ENCODE assay signal across 8 mouse cellular contexts in the genomic region with DNA sequence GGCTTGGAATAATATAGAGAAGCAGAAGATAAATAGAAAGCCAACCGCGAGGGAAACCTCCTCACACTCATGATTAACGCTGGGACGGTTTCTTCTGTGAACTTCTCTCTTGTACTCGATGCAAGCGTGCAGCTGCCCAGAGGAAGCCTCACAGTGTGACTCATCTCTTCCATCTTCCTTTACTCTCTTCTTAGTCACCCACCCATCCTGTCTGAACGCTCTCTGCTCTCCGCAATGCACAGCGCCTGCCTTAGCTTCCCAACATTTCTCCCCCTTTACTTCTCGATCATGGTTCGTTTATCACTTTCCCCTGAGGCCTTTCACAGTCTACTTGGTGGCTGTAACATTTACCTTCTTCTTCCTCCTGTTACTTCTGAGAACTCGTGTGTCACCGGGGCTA. TPM values are rescaled to one million over a fixed set of nuclear protein-coding genes. Genes with fewer than 3 reads are reported as not detected.
A peak's percentile ranks its signal among the peaks of the same experiment; 100 is the strongest.
DNase-seq lines count a peak whose midpoint lies in the region; ATAC-seq lines count a peak whose summit lies in the region.

No protein-coding gene starts in this region.

- H3K36me3 ChIP-seq in heart, embryonic 11.5 days (ENCODE audit: control insufficient read depth, insufficient read depth, low read length), result no peaks in the 10 kb centered on the region
- H3K36me3 ChIP-seq in hindbrain, embryonic 16.5 days (ENCODE audit: control insufficient read depth, insufficient read depth, low read length), result no peaks in the 10 kb centered on the region
- no peaks in the 10 kb centered on the region for H3K36me3 ChIP-seq in kidney, embryonic 14.5 days (ENCODE audit: control insufficient read depth, insufficient read depth, low read length)

- peaks cover 6% of the 10 kb centered on the region; the same call in 1 of the 2 replicates for H3K4me1 ChIP-seq in heart, embryonic 11.5 days (ENCODE audit: control insufficient read depth, insufficient read depth, low read length)
- H3K4me1 ChIP-seq in hindbrain, embryonic 16.5 days (ENCODE audit: control insufficient read depth, insufficient read depth, low read depth, low read length), result no peaks in the 10 kb centered on the region
- H3K4me1 ChIP-seq in kidney, embryonic 14.5 days (ENCODE audit: control insufficient read depth, insufficient read depth, low read length), result 0 out of 2 replicates have a peak, but pooled peaks cover 2% of the 10 kb centered on the region

- 0 out of 2 replicates have a peak overlapping the region, but pooled peaks have one; percentile 7 for H3K27ac ChIP-seq in heart, embryonic 11.5 days (ENCODE audit: low read depth, low read length)
- H3K27ac ChIP-seq in hindbrain, embryonic 16.5 days (ENCODE audit: low read depth, low read length), result no peak overlapping the region
- H3K27ac ChIP-seq in kidney, embryonic 14.5 days (ENCODE audit: low read depth, low read length), result no peak overlapping the region

- WGBS in heart, embryonic 11.5 days (ENCODE audit: insufficient replicate concordance), result 65% methylated on average over 13 of the region's 13 CpGs
- 78% methylated on average over 13 of the region's 13 CpGs for WGBS in hindbrain, embryonic 16.5 days
- 78% methylated on average over 13 of the region's 13 CpGs for WGBS in kidney, embryonic 14.5 days

- H3K9me3 ChIP-seq in heart, embryonic 11.5 days (replicated peaks; ENCODE audit: control insufficient read depth, low read length), result no peaks in the 10 kb centered on the region
- no peaks in the 10 kb centered on the region for H3K9me3 ChIP-seq in hindbrain, embryonic 16.5 days (ENCODE audit: control insufficient read depth, low read length)
- H3K9me3 ChIP-seq in kidney, embryonic 14.5 days (ENCODE audit: control insufficient read depth, low read length), result no peaks in the 10 kb centered on the region

- no peak overlapping the region for H3K4me3 ChIP-seq in heart, embryonic 11.5 days (ENCODE audit: low read depth, low read length)
- H3K4me3 ChIP-seq in hindbrain, embryonic 16.5 days (ENCODE audit: low read length), result no peak overlapping the region
- no peak overlapping the region for H3K4me3 ChIP-seq in kidney, embryonic 14.5 days (ENCODE audit: low read length)

- peak; percentile 9 for DNase-seq in kidney, postnatal 10 days
- no peak for DNase-seq in kidney, postnatal 14 days
- peak; percentile 31 for DNase-seq in MEL-GATA-1-ER (ENCODE audit: extremely low read depth, low read depth)
- no peak for DNase-seq in layer of hippocampus, adult 8-10 months (ENCODE audit: low spot score in 2 of 2)

- no peak for ATAC-seq in heart, embryonic 11.5 days (replicated peaks; ENCODE audit: insufficient number of reproducible peaks, low FRiP score, low TSS enrichment)
- ATAC-seq in megakaryocyte-erythroid progenitor cell, adult 5-6 weeks (replicated peaks; ENCODE audit: low FRiP score, low TSS enrichment, poor library complexity, severe bottlenecking), result 0 out of 2 replicates have a peak, but pooled peaks have one; percentile 24
- ATAC-seq in hindbrain, embryonic 16.5 days, result no peak
- ATAC-seq in kidney, embryonic 14.5 days (ENCODE audit: low FRiP score, low TSS enrichment), result no peak

- H3K27me3 ChIP-seq in heart, embryonic 11.5 days (ENCODE audit: control insufficient read depth, insufficient read depth, low read length), result no peaks in the 10 kb centered on the region
- no peaks in the 10 kb centered on the region for H3K27me3 ChIP-seq in hindbrain, embryonic 16.5 days (replicated peaks; ENCODE audit: control insufficient read depth, insufficient read depth, low read length)
- H3K27me3 ChIP-seq in kidney, embryonic 14.5 days (ENCODE audit: control insufficient read depth, insufficient read depth, low read length), result no peaks in the 10 kb centered on the region

- no peak overlapping the region for H3K9ac ChIP-seq in heart, embryonic 11.5 days (ENCODE audit: low read depth, low read length)
- no peak overlapping the region for H3K9ac ChIP-seq in hindbrain, embryonic 16.5 days (ENCODE audit: low read depth, low read length)
- H3K9ac ChIP-seq in kidney, embryonic 14.5 days (ENCODE audit: low read depth, low read length), result no peak overlapping the region

- H3K4me2 ChIP-seq in heart, embryonic 11.5 days, result no peak overlapping the region
- no peak overlapping the region for H3K4me2 ChIP-seq in hindbrain, embryonic 16.5 days (ENCODE audit: low read length)
- no peak overlapping the region for H3K4me2 ChIP-seq in kidney, embryonic 14.5 days (replicated peaks; ENCODE audit: low read depth, low read length)

RNA-seq across cellular contexts. Expression of a gene that starts 20.1 kb away (rescaled TPM):
- polyA plus RNA-seq in heart, embryonic 11.5 days (2014; fragmentation: Nextera tagmentation; extraction: Ambion mirVana), result not detected in 2 replicates
- total RNA-seq in megakaryocyte-erythroid progenitor cell, adult 5-6 weeks (2014; fragmentation: Nextera tagmentation), result not detected in 2 replicates
- not detected in 2 replicates for total RNA-seq in megakaryocyte-erythroid progenitor cell, adult 5-6 weeks (2017)
- polyA plus RNA-seq in hindbrain, embryonic 16.5 days (2015; fragmentation: Nextera tagmentation; extraction: Ambion mirVana), result not detected in 2 replicates
- not detected in 2 replicates for polyA plus RNA-seq in kidney, embryonic 14.5 days (2014; fragmentation: Nextera tagmentation; extraction: Ambion mirVana)
- total RNA-seq in layer of hippocampus, adult 8-10 months (2022), result not detected

RNA-seq across cellular contexts. Expression of a gene that starts 31.7 kb away (rescaled TPM):
- polyA plus RNA-seq in heart, embryonic 11.5 days (2014; fragmentation: Nextera tagmentation; extraction: Ambion mirVana), result 5.8 and 7.6 TPM in 2 replicates
- total RNA-seq in megakaryocyte-erythroid progenitor cell, adult 5-6 weeks (2014; fragmentation: Nextera tagmentation), result 9.6 and 13.2 TPM in 2 replicates
- total RNA-seq in megakaryocyte-erythroid progenitor cell, adult 5-6 weeks (2017), result 14.9 and 22.9 TPM in 2 replicates
- polyA plus RNA-seq in hindbrain, embryonic 16.5 days (2015; fragmentation: Nextera tagmentation; extraction: Ambion mirVana), result 7.4 and 7.9 TPM in 2 replicates
- 5.4 and 10.8 TPM in 2 replicates for polyA plus RNA-seq in kidney, embryonic 14.5 days (2014; fragmentation: Nextera tagmentation; extraction: Ambion mirVana)
- total RNA-seq in layer of hippocampus, adult 8-10 months (2022), result 10 to 100 TPM; 12.3 to 15.6 (median 12.7) TPM

RNA-seq across cellular contexts. Expression of a gene that starts 31.8 kb away (rescaled TPM):
- 8.2 and 10.1 TPM in 2 replicates for polyA plus RNA-seq in heart, embryonic 11.5 days (2014; fragmentation: Nextera tagmentation; extraction: Ambion mirVana)
- total RNA-seq in megakaryocyte-erythroid progenitor cell, adult 5-6 weeks (2014; fragmentation: Nextera tagmentation), result 24.5 and 28.2 TPM in 2 replicates
- 42.6 and 56.8 TPM in 2 replicates for total RNA-seq in megakaryocyte-erythroid progenitor cell, adult 5-6 weeks (2017)
- polyA plus RNA-seq in hindbrain, embryonic 16.5 days (2015; fragmentation: Nextera tagmentation; extraction: Ambion mirVana), result 7.5 and 7.6 TPM in 2 replicates
- 8.4 and 13.4 TPM in 2 replicates for polyA plus RNA-seq in kidney, embryonic 14.5 days (2014; fragmentation: Nextera tagmentation; extraction: Ambion mirVana)
- total RNA-seq in layer of hippocampus, adult 8-10 months (2022), result 10 to 100 TPM; 62.5 to 83.2 (median 74.4) TPM

RNA-seq across cellular contexts. Expression of a gene that starts 39.6 kb away (rescaled TPM):
- 0.30 and 0.31 TPM in 2 replicates for polyA plus RNA-seq in heart, embryonic 11.5 days (2014; fragmentation: Nextera tagmentation; extraction: Ambion mirVana)
- total RNA-seq in megakaryocyte-erythroid progenitor cell, adult 5-6 weeks (2014; fragmentation: Nextera tagmentation), result not detected in 2 replicates
- 1.3 TPM in 1 of 2 replicates, not detected in the other for total RNA-seq in megakaryocyte-erythroid progenitor cell, adult 5-6 weeks (2017)
- polyA plus RNA-seq in hindbrain, embryonic 16.5 days (2015; fragmentation: Nextera tagmentation; extraction: Ambion mirVana), result 0.55 TPM in 1 of 2 replicates, not detected in the other
- polyA plus RNA-seq in kidney, embryonic 14.5 days (2014; fragmentation: Nextera tagmentation; extraction: Ambion mirVana), result 0.28 TPM in 1 of 2 replicates, not detected in the other
- total RNA-seq in layer of hippocampus, adult 8-10 months (2022), result under 1 TPM in 2 of 4 experiments, not detected in 2; 0.47 to 0.66 TPM

Comparison
In these comparisons a context has a peak if more than half of its experiments do, and no peak if none do; other contexts are left out.
1. DNase-seq: peak in kidney, postnatal 10 days (single experiment) and MEL-GATA-1-ER (single experiment); none in kidney, postnatal 14 days (single experiment) and layer of hippocampus, adult 8-10 months (0 of 2).